Mouse (Mus musculus) stomach, embryonic 14.5 days (tissue): ENCODE results near the gene Kif27. TPM values are rescaled to one million over a fixed set of nuclear protein-coding genes. Genes with fewer than 3 reads are reported as not detected.
"Not testable (repeated sequence)": the region's sequence is repeated elsewhere in the genome, so short reads cannot be mapped to it uniquely, and the experiment has no call there.

Experiments
- ATAC-seq: fragments of 200-750 bp; cut with Nextera tagmentation; 2 replicates; pipeline ENCODE4 v1.8.0; 2017; ENCODE audit warnings: low read depth, moderate TSS enrichment; ENCODE audit not compliant: insufficient number of reproducible peaks, insufficient read depth, low FRiP score
- H3K27ac ChIP-seq: fragments of 300-500 bp; sonication (generic); 2 replicates; pipeline ENCODE4 v1.5.1; 2014; ENCODE audit warnings: mild to moderate bottlenecking, low read length, moderate library complexity, mixed read lengths
- H3K27me3 ChIP-seq: fragments of 300-500 bp; sonication (generic); 2 replicates; pipeline ENCODE4 v1.6.1; 2014; ENCODE audit warnings: low read length, control low read depth, mixed read lengths; ENCODE audit not compliant: control insufficient read depth, insufficient read depth
- H3K36me3 ChIP-seq: fragments of 300-500 bp; sonication (generic); 2 replicates; pipeline ENCODE4 v1.6.1; 2014; ENCODE audit warnings: mild to moderate bottlenecking, control low read depth, low read length, moderate library complexity, mixed read lengths; ENCODE audit not compliant: control insufficient read depth, insufficient read depth
- H3K4me1 ChIP-seq: fragments of 300-500 bp; sonication (generic); 2 replicates; pipeline ENCODE4 v1.6.1; 2014; ENCODE audit warnings: low read length, control low read depth, mixed read lengths; ENCODE audit not compliant: control insufficient read depth, insufficient read depth
- H3K4me2 ChIP-seq: fragments of 300-500 bp; sonication (generic); replicated peaks from 2 replicates; pipeline ENCODE4 v1.6.1; 2014; ENCODE audit warnings: low read depth, low read length, control low read depth
- H3K4me3 ChIP-seq: fragments of 300-500 bp; sonication (generic); 2 replicates; pipeline ENCODE4 v1.5.1; 2014; ENCODE audit warnings: low read depth, low read length, control low read depth
- H3K9ac ChIP-seq: fragments of 300-500 bp; sonication (generic); replicated peaks from 2 replicates; pipeline ENCODE4 v1.6.1; 2014; ENCODE audit warnings: low read depth, mild to moderate bottlenecking, control low read depth, low read length, moderate library complexity, mixed read lengths
- H3K9me3 ChIP-seq: fragments of 300-500 bp; sonication (generic); 2 replicates; pipeline ENCODE4 v1.6.1; 2016; ENCODE audit warnings: low read depth, low read length, control low read depth; ENCODE audit not compliant: control insufficient read depth
- WGBS: fragments of 180-500 bp; shearing (Covaris S2); extraction: QIAGEN DNeasy Blood & Tissue Kit; methylation state at CpG from one replicate; pipeline ENCODE4 v1.1.7; 2014; 5-methylcytosine and 5-hydroxymethylcytosine counted together
- polyA plus RNA-seq: library from polyadenylated mRNA; unstranded; fragments of >200 nt; fragmentation: Nextera tagmentation; extraction: Ambion mirVana; gene quantifications from 2 replicates; pipeline ENCODE4 v1.2.1, GENCODE M21; 2014

The Kif27 gene
- polyA plus RNA-seq, 1 experiment from 2014 or later, result 0.59 TPM

GRCm38 (mm10) chr13:58368835-58369234 is 9.9 kb upstream of the Kif27 start:
- Histone ChIP-seq H3K9me3 (no peaks in the 10 kb centered on the region), H3K4me1 (no peaks in the 10 kb centered on the region), H3K36me3 (no peaks in the 10 kb centered on the region), H3K9ac (no peak overlapping the region), H3K4me3 (no peak overlapping the region), H3K4me2 (no peak overlapping the region), H3K27me3 (no peaks in the 10 kb centered on the region), H3K27ac (no peak overlapping the region)
- ATAC-seq, result no peak
- 68% methylated on average over 4 of the region's 4 CpGs for WGBS

- Histone ChIP-seq H3K4me3 (no peak overlapping the region), H3K36me3 (no peaks in the 10 kb centered on the region), H3K27ac (no peak overlapping the region), H3K27me3 (no peaks in the 10 kb centered on the region), H3K9ac (no peak overlapping the region), H3K4me1 (no peaks in the 10 kb centered on the region), H3K9me3 (no peaks in the 10 kb centered on the region), H3K4me2 (no peak overlapping the region)
- 75% methylated on average over 1 of the region's 1 CpGs for WGBS
- ATAC-seq, result no peak
Measured at GRCm38 (mm10) chr13:58367641-58368040, 8.7 kb upstream of the Kif27 start.

GRCm38 (mm10) chr13:58366373-58366772 is 7.5 kb upstream of the Kif27 start:
- H3K27ac ChIP-seq, result no peak overlapping the region
- 79% methylated on average over 3 of the region's 3 CpGs for WGBS
- no peak overlapping the region for H3K4me3 ChIP-seq

GRCm38 (mm10) chr13:58365179-58365578 is 6.3 kb upstream of the Kif27 start:
- WGBS, result 72% methylated on average over 8 of the region's 8 CpGs
- not testable (repeated sequence) for H3K27ac ChIP-seq

More at GRCm38 (mm10) chr13:58366373-58366772, 7.5 kb upstream of the Kif27 start:
- no peaks in the 10 kb centered on the region for H3K27me3 ChIP-seq
- no peak overlapping the region for H3K4me2 ChIP-seq
- no peaks in the 10 kb centered on the region for H3K9me3 ChIP-seq
- no peak for ATAC-seq
- H3K4me1 ChIP-seq, result no peaks in the 10 kb centered on the region
- H3K36me3 ChIP-seq, result no peaks in the 10 kb centered on the region
- H3K9ac ChIP-seq, result no peak overlapping the region

GRCm38 (mm10) chr13:58364353-58365175 is 5.6 kb upstream of the Kif27 start:
- no peak for ATAC-seq
- Histone ChIP-seq H3K4me3 (no peak overlapping the region), H3K36me3 (no peaks in the 10 kb centered on the region), H3K27me3 (no peaks in the 10 kb centered on the region), H3K27ac (no peak overlapping the region), H3K4me1 (no peaks in the 10 kb centered on the region), H3K9ac (no peak overlapping the region), H3K4me2 (no peak overlapping the region), H3K9me3 (no peaks in the 10 kb centered on the region; the same call in 1 of the 2 replicates)
- 74% methylated on average over 8 of the region's 8 CpGs for WGBS

More at GRCm38 (mm10) chr13:58365179-58365578, 6.3 kb upstream of the Kif27 start:
- H3K27me3 ChIP-seq, H3K9me3 ChIP-seq, H3K4me2 ChIP-seq, H3K4me1 ChIP-seq, H3K36me3 ChIP-seq, H3K9ac ChIP-seq, ATAC-seq, H3K4me3 ChIP-seq: not testable (repeated sequence)

- Histone ChIP-seq H3K36me3 (no peaks in the 10 kb centered on the region), H3K27me3 (no peaks in the 10 kb centered on the region), H3K27ac (peak overlapping the region; percentile 52; the same call in 1 of the 2 replicates), H3K4me2 (peak overlapping the region; percentile 89), H3K4me3 (peak overlapping the region; percentile 50), H3K9me3 (no peaks in the 10 kb centered on the region; the same call in 1 of the 2 replicates), H3K4me1 (no peaks in the 10 kb centered on the region), H3K9ac (0 out of 2 replicates have a peak overlapping the region, but pooled peaks have one; percentile 6)
- peak; percentile 63 for ATAC-seq
- 2% methylated on average over 7 of the region's 7 CpGs for WGBS
Measured at GRCm38 (mm10) chr13:58359304-58359653, 357 bp upstream of the Kif27 start.

GRCm38 (mm10) chr13:58352996-58353395 is 5.9 kb downstream of the Kif27 start:
- no peaks in the 10 kb centered on the region for H3K27me3 ChIP-seq
- H3K27ac ChIP-seq, result no peak overlapping the region
- H3K4me2 ChIP-seq, result no peak overlapping the region

GRCm38 (mm10) chr13:58350606-58351005 is 8.3 kb downstream of the Kif27 start:
- H3K27me3 ChIP-seq, result no peaks in the 10 kb centered on the region
- H3K4me2 ChIP-seq, result no peak overlapping the region
- 58% methylated on average over 4 of the region's 4 CpGs for WGBS
- no peaks in the 10 kb centered on the region for H3K4me1 ChIP-seq
- H3K36me3 ChIP-seq, result no peaks in the 10 kb centered on the region
- H3K27ac ChIP-seq, result no peak overlapping the region
- no peaks in the 10 kb centered on the region for H3K9me3 ChIP-seq
- ATAC-seq, result no peak
- H3K4me3 ChIP-seq, result no peak overlapping the region
- H3K9ac ChIP-seq, result no peak overlapping the region

More at GRCm38 (mm10) chr13:58352996-58353395, 5.9 kb downstream of the Kif27 start:
- Histone ChIP-seq H3K9me3 (no peaks in the 10 kb centered on the region), H3K4me3 (no peak overlapping the region), H3K36me3 (no peaks in the 10 kb centered on the region), H3K9ac (no peak overlapping the region), H3K4me1 (no peaks in the 10 kb centered on the region)
- no peak for ATAC-seq
